Mouse (Mus musculus): Measurements from ENCODE around the gene Agmat. TPM values are rescaled to one million over a fixed set of nuclear protein-coding genes. Genes with fewer than 3 reads are reported as not detected.

Gene Agmat
- polyA plus RNA-seq, 1 experiment from 2014 or later, result not detected

GRCm38 (mm10) chr4:141736856-141737255 is 9.6 kb upstream of the Agmat start:
- peaks cover 11% of the 10 kb centered on the region for H3K4me1 ChIP-seq
- no peak overlapping the region for H3K27ac ChIP-seq
- H3K27me3 ChIP-seq, result no peaks in the 10 kb centered on the region
- no peaks in the 10 kb centered on the region for H3K36me3 ChIP-seq
- H3K4me2 ChIP-seq, result no peak overlapping the region
- no peaks in the 10 kb centered on the region for H3K9me3 ChIP-seq
- no peak for ATAC-seq (ENCODE audit: insufficient number of reproducible peaks, insufficient read depth, low FRiP score, low TSS enrichment, low read depth)
- no peak overlapping the region for H3K4me3 ChIP-seq
- no peak overlapping the region for H3K9ac ChIP-seq
- WGBS, result 65% methylated on average over 4 of the region's 4 CpGs

- peaks cover 11% of the 10 kb centered on the region for H3K4me1 ChIP-seq
- no peaks in the 10 kb centered on the region for H3K36me3 ChIP-seq
- no peak overlapping the region for H3K4me2 ChIP-seq
- H3K9ac ChIP-seq, result no peak overlapping the region
- no peak for ATAC-seq (ENCODE audit: insufficient number of reproducible peaks, insufficient read depth, low FRiP score, low TSS enrichment, low read depth)
- WGBS, result 77% methylated on average over 8 of the region's 8 CpGs
- no peaks in the 10 kb centered on the region for H3K27me3 ChIP-seq
- no peak overlapping the region for H3K4me3 ChIP-seq
- no peak overlapping the region for H3K27ac ChIP-seq
- H3K9me3 ChIP-seq, result no peaks in the 10 kb centered on the region
These were observed 8.5 kb upstream of the Agmat start for GRCm38 (mm10) chr4:141738015-141738414.

GRCm38 (mm10) chr4:141741856-141742255 is 4.6 kb upstream of the Agmat start:
- Histone ChIP-seq H3K36me3 (no peaks in the 10 kb centered on the region), H3K27me3 (peaks cover 5% of the 10 kb centered on the region; the same call in 1 of the 2 replicates), H3K4me3 (no peak overlapping the region), H3K9me3 (no peaks in the 10 kb centered on the region), H3K4me2 (no peak overlapping the region), H3K4me1 (no peaks in the 10 kb centered on the region), H3K27ac (peak overlapping the region; percentile 24; the same call in 1 of the 2 replicates), H3K9ac (no peak overlapping the region)
- WGBS, result 69% methylated on average over 9 of the region's 9 CpGs
- ATAC-seq (ENCODE audit: insufficient number of reproducible peaks, insufficient read depth, low FRiP score, low TSS enrichment, low read depth), result 0 out of 2 replicates have a peak, but pooled peaks have one; percentile 37

- Histone ChIP-seq H3K36me3 (no peaks in the 10 kb centered on the region), H3K4me3 (no peak overlapping the region), H3K9ac (no peak overlapping the region), H3K27ac (0 out of 2 replicates have a peak overlapping the region, but pooled peaks have one; percentile 11), H3K9me3 (no peaks in the 10 kb centered on the region), H3K27me3 (peaks cover 6% of the 10 kb centered on the region; the same call in 1 of the 2 replicates), H3K4me1 (no peaks in the 10 kb centered on the region), H3K4me2 (no peak overlapping the region)
- no peak for ATAC-seq (ENCODE audit: insufficient number of reproducible peaks, insufficient read depth, low FRiP score, low TSS enrichment, low read depth)
- 85% methylated on average over 4 of the region's 4 CpGs for WGBS
These were observed 4.1 kb upstream of the Agmat start for GRCm38 (mm10) chr4:141742381-141742780.

GRCm38 (mm10) chr4:141749557-141749956 is 3.1 kb downstream of the Agmat start:
- Histone ChIP-seq H3K36me3 (no peaks in the 10 kb centered on the region), H3K4me3 (no peak overlapping the region), H3K27me3 (peaks cover 6% of the 10 kb centered on the region; the same call in 1 of the 2 replicates), H3K27ac (no peak overlapping the region), H3K9me3 (no peaks in the 10 kb centered on the region), H3K4me2 (no peak overlapping the region), H3K4me1 (peaks cover 5% of the 10 kb centered on the region), H3K9ac (no peak overlapping the region)
- no peak for ATAC-seq (ENCODE audit: insufficient number of reproducible peaks, insufficient read depth, low FRiP score, low TSS enrichment, low read depth)
- 45% methylated on average over 11 of the region's 11 CpGs for WGBS

- Histone ChIP-seq H3K9ac (no peak overlapping the region), H3K36me3 (no peaks in the 10 kb centered on the region), H3K4me2 (no peak overlapping the region), H3K4me3 (no peak overlapping the region), H3K9me3 (no peaks in the 10 kb centered on the region), H3K27me3 (peaks cover 6% of the 10 kb centered on the region; the same call in 1 of the 2 replicates), H3K4me1 (peaks cover 5% of the 10 kb centered on the region), H3K27ac (no peak overlapping the region)
- 78% methylated on average over 3 of the region's 3 CpGs for WGBS
- no peak for ATAC-seq (ENCODE audit: insufficient number of reproducible peaks, insufficient read depth, low FRiP score, low TSS enrichment, low read depth)
These were observed 4.4 kb downstream of the Agmat start for GRCm38 (mm10) chr4:141750826-141751225.

- H3K36me3 ChIP-seq, result no peaks in the 10 kb centered on the region
- H3K27ac ChIP-seq, result peak overlapping the region; percentile 69
- H3K4me2 ChIP-seq, result no peak overlapping the region
- peak overlapping the region; percentile 32; the same call in 1 of the 2 replicates for H3K9ac ChIP-seq
- H3K9me3 ChIP-seq, result no peaks in the 10 kb centered on the region
- 39% methylated on average over 4 of the region's 4 CpGs for WGBS
- no peak overlapping the region for H3K4me3 ChIP-seq
- peaks cover 4% of the 10 kb centered on the region; the same call in 1 of the 2 replicates for H3K27me3 ChIP-seq
- ATAC-seq (ENCODE audit: insufficient number of reproducible peaks, insufficient read depth, low FRiP score, low TSS enrichment, low read depth), result no peak
- H3K4me1 ChIP-seq, result peaks cover 5% of the 10 kb centered on the region
These were observed 5.1 kb downstream of the Agmat start for GRCm38 (mm10) chr4:141751419-141752075.

- H3K27me3 ChIP-seq, result no peaks in the 10 kb centered on the region
- H3K4me2 ChIP-seq, result no peak overlapping the region
- peak overlapping the region; percentile 69 for H3K27ac ChIP-seq
- H3K4me3 ChIP-seq, result no peak overlapping the region
- H3K9ac ChIP-seq, result peak overlapping the region; percentile 32; the same call in 1 of the 2 replicates
- ATAC-seq (ENCODE audit: insufficient number of reproducible peaks, insufficient read depth, low FRiP score, low TSS enrichment, low read depth), result no peak
- no peaks in the 10 kb centered on the region for H3K9me3 ChIP-seq
- 7% methylated on average over 4 of the region's 4 CpGs for WGBS
- peaks cover 5% of the 10 kb centered on the region for H3K4me1 ChIP-seq
- H3K36me3 ChIP-seq, result no peaks in the 10 kb centered on the region
These were observed 5.6 kb downstream of the Agmat start for GRCm38 (mm10) chr4:141752076-141752421.

- H3K9me3 ChIP-seq, result no peaks in the 10 kb centered on the region
- H3K4me3 ChIP-seq, result no peak overlapping the region
- no peaks in the 10 kb centered on the region for H3K36me3 ChIP-seq
- WGBS, result 91% methylated on average over 19 of the region's 19 CpGs
- H3K9ac ChIP-seq, result no peak overlapping the region
- H3K27me3 ChIP-seq, result no peaks in the 10 kb centered on the region
- no peak overlapping the region for H3K4me2 ChIP-seq
- no peak overlapping the region for H3K27ac ChIP-seq
- H3K4me1 ChIP-seq, result peaks cover 10% of the 10 kb centered on the region
- no peak for ATAC-seq (ENCODE audit: insufficient number of reproducible peaks, insufficient read depth, low FRiP score, low TSS enrichment, low read depth)
These were observed 9.0 kb downstream of the Agmat start for GRCm38 (mm10) chr4:141755375-141755930.

GRCm38 (mm10) chr4:141757124-141757523 is 10.7 kb downstream of the Agmat start:
- no peak overlapping the region for H3K9ac ChIP-seq
- no peaks in the 10 kb centered on the region for H3K9me3 ChIP-seq
- peaks cover 10% of the 10 kb centered on the region for H3K36me3 ChIP-seq
- no peak overlapping the region for H3K27ac ChIP-seq
- H3K4me1 ChIP-seq, result peaks cover 6% of the 10 kb centered on the region
- H3K4me3 ChIP-seq, result no peak overlapping the region
- H3K27me3 ChIP-seq, result no peaks in the 10 kb centered on the region
- no peak for ATAC-seq (ENCODE audit: insufficient number of reproducible peaks, insufficient read depth, low FRiP score, low TSS enrichment, low read depth)
- WGBS, result 85% methylated on average over 3 of the region's 3 CpGs
- no peak overlapping the region for H3K4me2 ChIP-seq

GRCm38 (mm10) chr4:141758874-141759542 is 12.5 kb downstream of the Agmat start:
- no peak overlapping the region for H3K4me3 ChIP-seq
- no peaks in the 10 kb centered on the region for H3K27me3 ChIP-seq
- ATAC-seq (ENCODE audit: insufficient number of reproducible peaks, insufficient read depth, low FRiP score, low TSS enrichment, low read depth), result no peak
- 68% methylated on average over 6 of the region's 6 CpGs for WGBS
- H3K4me1 ChIP-seq, result peaks cover 5% of the 10 kb centered on the region; the same call in 1 of the 2 replicates
- H3K36me3 ChIP-seq, result peaks cover 29% of the 10 kb centered on the region
- H3K9me3 ChIP-seq, result no peaks in the 10 kb centered on the region
- H3K9ac ChIP-seq, result no peak overlapping the region
- no peak overlapping the region for H3K4me2 ChIP-seq
- no peak overlapping the region for H3K27ac ChIP-seq

GRCm38 (mm10) chr4:141760942-141761341 is 14.5 kb downstream of the Agmat start:
- 81% methylated on average over 4 of the region's 4 CpGs for WGBS
- Histone ChIP-seq H3K9ac (no peak overlapping the region), H3K4me2 (no peak overlapping the region), H3K36me3 (peaks cover 45% of the 10 kb centered on the region), H3K4me3 (no peak overlapping the region), H3K4me1 (peaks cover 8% of the 10 kb centered on the region), H3K27me3 (no peaks in the 10 kb centered on the region), H3K27ac (no peak overlapping the region), H3K9me3 (no peaks in the 10 kb centered on the region)
- no peak for ATAC-seq (ENCODE audit: insufficient number of reproducible peaks, insufficient read depth, low FRiP score, low TSS enrichment, low read depth)
